Mouse (Mus musculus) ES-Bruce4 (cell line): ENCODE data around the gene Anp32e.
"Not testable (repeated sequence)": the region's sequence is repeated elsewhere in the genome, so short reads cannot be mapped to it uniquely, and the experiment has no call there.

Experiments used
- CTCF ChIP-seq: IDR thresholded peaks from one replicate; pipeline ENCODE4 v1.8.1; 2011; ENCODE audit warnings: low read depth, low read length
- POLR2A ChIP-seq: IDR thresholded peaks from one replicate; pipeline ENCODE4 v1.8.1; 2011; ENCODE audit warnings: low read length; ENCODE audit not compliant: insufficient read depth

DNA sequence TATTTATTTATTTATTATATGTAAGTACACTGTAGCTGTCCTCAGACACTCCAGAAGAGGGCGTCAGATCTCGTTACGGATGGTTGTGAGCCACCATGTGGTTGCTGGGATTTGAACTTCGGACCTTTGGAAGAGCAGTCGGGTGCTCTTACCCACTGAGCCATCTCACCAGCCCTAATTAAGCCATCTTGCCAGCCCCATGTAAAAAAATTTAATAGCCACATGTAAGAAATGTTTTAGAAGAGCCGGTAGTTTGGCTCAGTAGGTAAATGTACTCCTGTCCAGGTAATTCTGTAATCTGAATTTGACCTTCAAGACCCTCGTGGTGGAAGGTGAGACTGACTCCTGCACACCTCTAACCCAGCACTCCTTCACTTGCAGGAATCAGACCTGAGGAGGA is 41.6 kb downstream of the Anp32e start:
- TF ChIP-seq POLR2A, CTCF: not testable (repeated sequence)
